Mouse (Mus musculus): Measurements from ENCODE around the gene Myd88.

The Myd88 gene

DNA sequence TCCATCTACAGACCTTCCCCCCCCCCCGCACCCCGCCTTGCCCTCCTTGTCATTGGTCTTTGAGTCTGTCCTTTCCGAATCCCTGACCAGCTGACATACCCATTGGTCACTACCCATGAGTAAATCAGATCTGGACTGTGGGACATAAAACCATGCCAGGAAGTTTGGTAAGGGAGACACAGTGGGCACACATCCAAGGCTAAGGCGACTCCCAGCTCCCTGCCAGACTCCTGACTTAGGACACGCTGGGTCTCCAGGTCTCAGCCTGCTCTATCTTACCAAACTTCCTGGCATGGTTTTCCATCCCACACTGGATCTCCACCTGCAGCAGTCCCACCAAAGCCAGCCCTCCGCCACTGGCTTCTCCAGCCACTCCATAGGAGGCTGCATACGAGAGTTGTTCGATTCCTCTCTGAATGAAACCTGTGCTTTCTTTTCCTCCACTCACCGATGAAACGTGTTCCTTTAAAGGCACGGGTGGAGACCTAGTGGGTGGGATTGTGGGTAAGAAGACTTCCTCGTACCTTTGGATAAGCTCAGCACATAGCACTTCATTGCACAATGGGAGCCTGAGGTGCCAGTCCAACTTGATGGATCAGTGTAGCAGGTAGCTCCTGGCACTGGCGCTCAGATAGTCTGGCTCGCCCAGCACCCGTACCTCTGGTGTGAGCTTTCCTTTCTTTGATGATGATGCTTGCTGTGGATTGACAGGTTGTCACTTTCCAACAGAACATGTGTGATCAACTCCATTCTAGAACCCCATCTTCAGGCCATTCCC is 10.8 kb downstream of the Myd88 start:
- no peak for DNase-seq (ENCODE audit: low read depth, low spot score)
- Histone ChIP-seq H3K27me3 (ENCODE audit: control insufficient read depth, insufficient read depth, low read length, poor library complexity, severe bottlenecking) (no peaks in the 10 kb centered on the region), H3K36me3 (ENCODE audit: control insufficient read depth, insufficient read depth, low read length, poor library complexity, severe bottlenecking) (no peaks in the 10 kb centered on the region)

DNA sequence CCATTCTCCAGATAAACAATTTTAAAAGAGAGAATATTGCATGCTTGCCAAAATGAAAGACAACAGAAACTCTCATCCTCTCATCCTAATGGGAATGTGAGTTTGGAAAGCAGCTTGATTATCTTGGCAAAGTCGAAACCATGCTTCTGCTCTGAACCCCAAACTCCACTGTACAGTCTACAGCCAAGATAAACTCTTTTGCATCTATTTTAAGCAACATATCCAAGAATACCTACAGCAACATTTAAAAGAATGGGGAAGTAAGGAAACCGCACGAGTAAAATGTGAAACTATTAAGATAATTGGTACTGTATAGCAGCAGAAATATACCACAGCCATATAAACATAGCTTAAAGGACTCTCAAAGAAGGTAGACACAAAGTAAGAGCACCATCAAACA is 12.7 kb downstream of the Myd88 start:
- H3K36me3 ChIP-seq (ENCODE audit: control insufficient read depth, insufficient read depth, low read length, poor library complexity, severe bottlenecking), result no peaks in the 10 kb centered on the region

DNA sequence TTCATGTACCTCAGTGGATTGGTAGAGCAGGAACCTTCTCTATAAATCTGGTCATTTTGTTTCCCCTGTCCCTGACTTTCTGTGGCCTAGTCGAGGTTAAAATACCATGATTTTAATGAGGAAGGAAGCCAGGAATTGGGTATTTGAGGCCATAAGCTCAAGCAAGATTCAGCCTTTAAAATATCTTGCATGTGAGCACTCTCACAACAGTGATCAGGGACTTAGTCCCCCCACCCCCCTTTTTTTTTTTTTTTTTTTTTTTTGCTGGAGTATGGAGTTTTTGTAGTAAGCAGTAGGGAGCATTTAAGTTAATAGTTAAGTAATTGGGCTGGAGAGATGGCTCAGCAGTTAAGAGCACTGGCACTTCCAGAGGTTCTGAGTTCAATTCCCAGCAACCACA is 17.1 kb downstream of the Myd88 start:
- H3K36me3 ChIP-seq (ENCODE audit: control insufficient read depth, insufficient read depth, low read length, poor library complexity, severe bottlenecking), result no peaks in the 10 kb centered on the region
- no peaks in the 10 kb centered on the region for H3K27me3 ChIP-seq (ENCODE audit: control insufficient read depth, insufficient read depth, low read length, poor library complexity, severe bottlenecking)
- DNase-seq (ENCODE audit: low read depth, low spot score), result no peak

More for the DNA sequence above, 12.7 kb downstream of the Myd88 start:
- DNase-seq (ENCODE audit: low read depth, low spot score), result no peak
- no peaks in the 10 kb centered on the region for H3K27me3 ChIP-seq (ENCODE audit: control insufficient read depth, insufficient read depth, low read length, poor library complexity, severe bottlenecking)

DNA sequence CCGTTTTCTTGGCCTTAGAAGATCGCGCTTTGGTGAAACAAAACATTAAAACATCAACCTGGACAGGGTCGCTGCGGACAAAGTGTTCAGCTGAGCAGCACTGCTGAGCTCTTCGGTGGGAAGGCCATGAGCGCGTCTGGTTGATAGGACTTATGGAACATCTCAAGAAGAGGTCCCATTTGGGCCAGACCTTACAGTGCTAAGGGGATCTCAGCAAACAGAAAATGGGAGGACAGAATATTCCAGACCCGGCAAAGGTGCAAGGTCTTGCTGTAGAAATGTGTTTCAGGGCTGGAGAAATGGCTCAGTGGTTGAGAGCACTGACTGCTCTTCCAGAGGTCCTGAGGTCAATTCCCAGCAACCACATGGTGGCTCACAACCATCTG is 18.0 kb downstream of the Myd88 start:
- H3K36me3 ChIP-seq (ENCODE audit: control insufficient read depth, insufficient read depth, low read length, poor library complexity, severe bottlenecking), result no peaks in the 10 kb centered on the region
- DNase-seq (ENCODE audit: low read depth, low spot score), result no peak
- no peaks in the 10 kb centered on the region for H3K27me3 ChIP-seq (ENCODE audit: control insufficient read depth, insufficient read depth, low read length, poor library complexity, severe bottlenecking)

DNA sequence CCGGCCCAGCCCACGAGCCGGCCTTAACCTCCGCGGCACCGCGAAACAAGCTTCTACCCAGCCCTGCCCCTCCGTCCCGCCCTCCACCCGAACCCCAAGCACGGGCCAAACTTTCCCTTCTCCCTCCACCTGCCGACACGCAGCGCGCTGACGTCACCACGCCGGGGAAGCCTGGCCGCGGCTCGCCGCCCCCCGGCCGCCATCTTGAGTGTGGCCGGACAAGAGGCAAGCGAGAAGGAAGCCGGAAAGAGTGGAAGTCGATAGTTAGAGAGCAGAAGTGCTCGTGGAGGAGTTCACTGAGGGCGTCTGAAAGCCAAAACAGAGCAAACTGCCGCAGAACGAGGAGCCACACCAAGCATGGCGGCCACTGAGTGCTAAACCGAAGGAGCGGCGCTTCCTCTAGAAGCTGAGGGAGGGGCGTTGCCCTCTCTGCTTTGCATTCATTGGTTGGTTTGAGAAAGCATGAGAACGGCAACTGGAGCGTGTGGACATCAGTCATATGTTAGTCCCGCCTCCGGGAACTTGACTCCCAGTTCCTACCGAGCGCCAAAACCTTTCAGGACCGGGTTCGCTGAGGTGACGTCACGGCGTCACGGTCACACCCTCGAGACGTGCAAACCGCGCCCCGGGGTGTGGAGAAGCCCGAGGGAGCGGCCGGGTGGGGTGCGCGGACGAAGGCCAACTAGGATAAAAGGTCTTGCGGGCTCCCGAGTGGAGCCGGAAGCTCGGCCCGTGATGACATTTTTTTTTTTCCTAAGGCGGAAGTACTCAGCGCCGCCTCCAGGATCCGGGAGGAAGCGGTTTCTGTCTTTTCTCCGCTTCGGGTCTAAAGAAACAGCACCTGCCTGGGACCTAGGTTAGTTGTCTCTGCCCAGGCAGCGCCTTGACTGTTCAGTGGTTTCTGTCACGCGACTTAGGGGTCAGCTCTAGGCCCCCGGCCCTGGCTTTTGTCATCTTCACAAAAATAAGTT is 18.6 kb downstream of the Myd88 start, which contains the start of gene Oxsr1:
Oxsr1 (minus strand) TSS at position 139 of the 971 bp plus-strand sequence.
- Histone ChIP-seq H3K27me3 (ENCODE audit: control insufficient read depth, insufficient read depth, low read length, poor library complexity, severe bottlenecking) (no peaks in the 10 kb centered on the region), H3K36me3 (ENCODE audit: control insufficient read depth, insufficient read depth, low read length, poor library complexity, severe bottlenecking) (no peaks in the 10 kb centered on the region)
- DNase-seq (ENCODE audit: low read depth, low spot score), result peak; percentile 99

DNA sequence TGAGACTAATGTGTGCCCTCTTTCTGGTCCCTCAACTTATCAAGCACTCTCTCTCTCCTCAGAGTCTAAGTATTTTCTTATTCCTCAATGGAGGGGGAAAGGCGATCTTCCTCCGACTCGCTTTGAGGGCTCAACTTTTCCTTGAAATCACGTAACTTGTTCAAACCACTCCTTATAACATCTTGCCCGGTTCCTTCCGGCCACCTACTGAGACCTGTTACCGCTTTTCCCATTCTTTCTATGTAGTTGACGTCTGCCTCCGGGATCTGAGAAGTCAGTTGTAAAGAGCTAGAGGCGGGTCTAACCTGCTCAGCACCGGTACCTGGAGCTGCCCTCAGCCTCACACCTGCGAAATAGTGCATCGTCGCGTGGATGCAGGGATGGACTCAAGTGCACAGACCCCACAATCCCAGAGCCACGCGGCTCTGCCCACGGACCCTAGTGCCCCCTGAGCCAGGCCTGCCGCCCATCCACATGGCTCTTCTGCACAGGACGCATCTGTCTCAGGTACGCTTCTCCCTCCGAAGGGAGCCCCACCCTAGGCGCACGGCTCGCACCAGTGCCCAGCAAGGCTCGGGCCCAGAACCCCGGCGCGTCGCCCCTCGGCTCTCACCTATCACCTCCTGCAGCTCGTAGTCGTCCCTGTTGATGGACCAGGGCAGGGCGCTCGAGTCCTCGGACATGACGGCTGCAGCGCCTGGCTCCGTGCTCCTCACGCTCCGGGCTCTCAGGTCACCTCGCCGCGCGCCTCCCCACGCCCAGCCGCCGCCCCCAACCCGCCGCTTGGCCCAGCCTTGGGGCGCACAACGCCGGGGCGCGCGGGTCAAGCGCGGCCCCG is 19.6 kb downstream of the Myd88 start:
- no peaks in the 10 kb centered on the region for H3K27me3 ChIP-seq (ENCODE audit: control insufficient read depth, insufficient read depth, low read length, poor library complexity, severe bottlenecking)
- no peaks in the 10 kb centered on the region for H3K36me3 ChIP-seq (ENCODE audit: control insufficient read depth, insufficient read depth, low read length, poor library complexity, severe bottlenecking)
- DNase-seq (ENCODE audit: low read depth, low spot score), result no peak

DNA sequence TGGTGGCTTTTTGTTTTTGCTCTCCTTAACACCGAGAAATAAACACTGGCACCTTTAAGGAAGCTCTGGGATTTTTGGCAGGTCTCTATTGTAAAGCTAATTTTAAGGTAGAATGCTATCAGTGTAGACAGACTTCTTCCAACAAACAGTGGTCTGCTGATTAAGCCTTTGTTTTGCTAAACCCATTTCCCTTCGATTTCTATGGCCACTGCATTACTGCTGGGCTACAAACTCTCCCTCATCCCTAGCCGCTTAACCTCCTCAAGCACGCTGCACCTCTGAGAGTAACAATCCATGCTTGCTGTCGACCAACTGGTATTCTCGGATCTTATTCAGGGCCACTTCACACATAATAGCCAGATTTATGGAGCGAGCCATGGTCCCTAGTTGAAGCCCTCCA is 20.3 kb downstream of the Myd88 start:
- H3K27me3 ChIP-seq (ENCODE audit: control insufficient read depth, insufficient read depth, low read length, poor library complexity, severe bottlenecking), result no peaks in the 10 kb centered on the region
- no peaks in the 10 kb centered on the region for H3K36me3 ChIP-seq (ENCODE audit: control insufficient read depth, insufficient read depth, low read length, poor library complexity, severe bottlenecking)
- no peak for DNase-seq (ENCODE audit: low read depth, low spot score)

DNA sequence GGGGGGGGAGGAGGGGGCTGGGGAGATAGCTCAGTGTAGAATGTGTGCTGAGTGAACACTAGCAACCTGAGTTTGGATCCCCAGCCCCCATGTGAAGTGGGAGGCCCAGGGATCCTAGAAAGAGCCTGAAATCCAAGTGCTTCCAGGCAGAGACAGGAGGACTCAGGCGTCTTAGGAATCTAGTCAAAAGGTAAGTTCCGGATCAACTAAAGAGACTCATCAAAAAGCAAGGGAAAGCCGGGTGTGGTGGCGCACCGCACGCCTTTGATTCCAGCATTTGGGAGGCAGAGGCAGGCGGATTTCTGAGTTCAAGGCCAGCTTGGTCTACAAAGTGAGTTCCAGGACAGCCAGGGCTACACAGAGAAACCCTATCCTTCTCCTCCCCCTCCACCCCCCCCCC is 20.8 kb downstream of the Myd88 start:
- H3K36me3 ChIP-seq (ENCODE audit: control insufficient read depth, insufficient read depth, low read length, poor library complexity, severe bottlenecking), result no peaks in the 10 kb centered on the region
- H3K27me3 ChIP-seq (ENCODE audit: control insufficient read depth, insufficient read depth, low read length, poor library complexity, severe bottlenecking), result no peaks in the 10 kb centered on the region
- no peak for DNase-seq (ENCODE audit: low read depth, low spot score)

DNA sequence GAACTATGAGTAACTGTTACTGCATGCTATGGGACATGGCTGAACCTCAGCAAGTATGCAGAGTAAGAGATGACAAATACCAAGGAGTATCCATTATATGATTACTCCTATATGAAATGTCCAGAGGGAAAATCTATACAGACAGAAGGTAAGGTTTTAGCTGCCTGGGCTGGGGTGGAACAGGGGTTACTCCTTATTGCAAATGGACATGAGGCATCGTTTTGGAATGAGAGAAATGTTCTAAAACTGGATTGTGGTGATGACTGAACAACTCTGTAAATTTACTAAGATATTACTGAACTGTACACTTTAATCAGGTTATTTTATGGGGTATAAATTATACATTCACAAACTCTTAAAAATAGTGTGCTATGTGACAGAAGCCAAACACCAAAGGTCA is 22.3 kb downstream of the Myd88 start:
- no peak for DNase-seq (ENCODE audit: low read depth, low spot score)
- Histone ChIP-seq H3K27me3 (ENCODE audit: control insufficient read depth, insufficient read depth, low read length, poor library complexity, severe bottlenecking) (no peaks in the 10 kb centered on the region), H3K36me3 (ENCODE audit: control insufficient read depth, insufficient read depth, low read length, poor library complexity, severe bottlenecking) (no peaks in the 10 kb centered on the region)

DNA sequence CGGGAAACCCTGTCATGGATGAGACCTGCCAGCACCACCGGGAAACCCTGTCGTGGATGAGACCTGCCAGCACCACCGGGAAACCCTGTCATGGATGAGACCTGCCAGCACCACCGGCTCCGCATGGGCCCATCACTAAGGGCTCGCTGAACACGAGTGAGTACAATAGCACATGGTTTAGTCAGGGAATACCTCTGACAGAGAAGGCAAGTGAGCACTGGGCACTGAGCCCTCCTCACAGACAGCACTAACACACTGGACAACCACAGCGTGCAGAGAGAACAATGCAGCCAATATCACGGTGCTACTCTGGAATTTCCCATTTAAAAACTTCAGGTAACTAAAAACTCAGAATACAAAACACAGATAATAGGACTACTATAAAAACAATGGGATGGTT is 28.1 kb downstream of the Myd88 start:
- H3K36me3 ChIP-seq (ENCODE audit: control insufficient read depth, insufficient read depth, low read length, poor library complexity, severe bottlenecking), result no peaks in the 10 kb centered on the region
- H3K27me3 ChIP-seq (ENCODE audit: control insufficient read depth, insufficient read depth, low read length, poor library complexity, severe bottlenecking), result no peaks in the 10 kb centered on the region
- DNase-seq (ENCODE audit: low read depth, low spot score), result no peak

DNA sequence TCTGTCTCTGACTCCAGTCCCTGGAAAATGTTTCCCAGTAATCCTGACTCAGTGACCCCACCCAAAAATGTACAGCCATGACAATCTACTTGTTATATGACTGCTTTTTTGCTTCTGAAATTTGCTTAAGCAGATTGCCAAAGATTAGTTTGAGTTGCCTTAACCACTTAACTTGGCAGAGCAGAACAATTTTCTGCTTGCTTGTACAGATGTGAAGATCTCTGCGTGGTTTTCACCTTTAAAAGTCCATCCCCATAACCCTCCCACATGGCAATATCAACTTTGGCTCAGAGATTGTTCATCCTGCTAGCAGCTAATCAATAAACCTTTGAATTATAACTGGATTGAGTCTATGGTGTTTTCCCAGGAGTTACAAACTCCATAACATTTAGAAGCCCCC is 32.1 kb downstream of the Myd88 start:
- Histone ChIP-seq H3K27me3 (ENCODE audit: control insufficient read depth, insufficient read depth, low read length, poor library complexity, severe bottlenecking) (no peaks in the 10 kb centered on the region), H3K36me3 (ENCODE audit: control insufficient read depth, insufficient read depth, low read length, poor library complexity, severe bottlenecking) (0 out of 2 replicates have a peak, but pooled peaks cover 1% of the 10 kb centered on the region)
- no peak for DNase-seq (ENCODE audit: low read depth, low spot score)

DNA sequence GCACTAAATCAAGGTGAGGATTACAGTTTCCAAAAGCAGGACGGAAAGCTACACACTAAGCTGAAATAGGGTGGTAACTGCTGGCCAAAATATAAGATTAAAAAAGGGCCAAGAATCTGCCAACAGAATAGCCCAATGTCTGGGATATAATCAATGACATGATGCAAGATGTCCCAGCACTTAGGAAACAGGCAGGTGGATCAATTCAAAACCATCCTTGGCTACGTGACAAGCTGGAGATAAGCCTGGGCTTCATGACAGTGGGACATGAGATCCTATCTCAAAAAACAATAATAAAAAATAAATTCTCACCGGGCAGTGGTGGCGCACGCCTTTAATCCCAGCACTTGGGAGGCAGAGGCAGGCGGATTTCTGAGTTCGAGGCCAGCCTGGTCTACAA is 35.3 kb downstream of the Myd88 start:
- peaks cover 6% of the 10 kb centered on the region; the same call in 1 of the 2 replicates for H3K36me3 ChIP-seq (ENCODE audit: control insufficient read depth, insufficient read depth, low read length, poor library complexity, severe bottlenecking)
- DNase-seq (ENCODE audit: low read depth, low spot score), result no peak

DNA sequence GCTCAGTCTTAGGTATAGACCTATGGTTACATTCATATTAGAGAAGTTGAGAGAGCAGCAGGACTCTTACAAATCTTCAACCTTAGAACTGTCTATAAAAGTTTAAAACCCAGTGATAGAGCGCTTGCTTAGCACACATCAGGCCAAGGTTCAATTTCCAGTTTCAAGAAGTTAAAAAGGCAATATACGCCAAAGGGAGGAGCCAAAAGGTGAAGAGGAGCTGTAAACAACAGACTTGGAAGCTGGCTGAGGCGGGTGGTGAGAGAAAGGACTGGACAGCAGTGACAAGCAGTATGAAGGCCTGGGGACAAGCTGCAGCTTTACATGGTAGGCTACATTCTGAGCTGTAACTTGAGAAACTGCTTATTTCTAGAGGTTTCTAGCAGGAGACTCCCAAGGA is 42.6 kb downstream of the Myd88 start:
- no peak for DNase-seq (ENCODE audit: low read depth, low spot score)
- Histone ChIP-seq H3K36me3 (ENCODE audit: control insufficient read depth, insufficient read depth, low read length, poor library complexity, severe bottlenecking) (0 out of 2 replicates have a peak, but pooled peaks cover 3% of the 10 kb centered on the region), H3K27me3 (ENCODE audit: control insufficient read depth, insufficient read depth, low read length, poor library complexity, severe bottlenecking) (no peaks in the 10 kb centered on the region)

More for the DNA sequence above, 35.3 kb downstream of the Myd88 start:
- H3K27me3 ChIP-seq (ENCODE audit: control insufficient read depth, insufficient read depth, low read length, poor library complexity, severe bottlenecking), result no peaks in the 10 kb centered on the region

DNA sequence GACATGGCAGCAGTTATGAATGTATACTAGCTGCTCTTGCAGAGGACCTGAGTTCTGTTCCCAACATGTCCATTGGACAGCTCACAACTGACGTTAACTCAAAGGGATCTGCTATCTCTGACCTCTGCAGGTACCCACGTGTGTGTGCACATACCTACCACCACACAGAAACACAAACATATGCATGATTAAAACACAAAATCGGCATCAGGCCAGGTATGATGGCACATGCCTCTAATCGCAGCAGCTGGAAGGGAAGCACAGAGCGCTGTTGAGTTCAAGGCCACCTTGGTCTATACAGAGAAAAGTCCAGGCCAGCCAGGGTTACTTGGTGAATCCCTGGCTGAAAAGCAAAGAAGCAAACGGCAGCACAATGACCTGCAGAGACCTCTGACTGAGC is 43.5 kb downstream of the Myd88 start:
- H3K27me3 ChIP-seq (ENCODE audit: control insufficient read depth, insufficient read depth, low read length, poor library complexity, severe bottlenecking), result no peaks in the 10 kb centered on the region
- 0 out of 2 replicates have a peak, but pooled peaks cover 3% of the 10 kb centered on the region for H3K36me3 ChIP-seq (ENCODE audit: control insufficient read depth, insufficient read depth, low read length, poor library complexity, severe bottlenecking)
- no peak for DNase-seq (ENCODE audit: low read depth, low spot score)
